ENCODE assay signal across 10 mouse cellular contexts in the genomic region with DNA sequence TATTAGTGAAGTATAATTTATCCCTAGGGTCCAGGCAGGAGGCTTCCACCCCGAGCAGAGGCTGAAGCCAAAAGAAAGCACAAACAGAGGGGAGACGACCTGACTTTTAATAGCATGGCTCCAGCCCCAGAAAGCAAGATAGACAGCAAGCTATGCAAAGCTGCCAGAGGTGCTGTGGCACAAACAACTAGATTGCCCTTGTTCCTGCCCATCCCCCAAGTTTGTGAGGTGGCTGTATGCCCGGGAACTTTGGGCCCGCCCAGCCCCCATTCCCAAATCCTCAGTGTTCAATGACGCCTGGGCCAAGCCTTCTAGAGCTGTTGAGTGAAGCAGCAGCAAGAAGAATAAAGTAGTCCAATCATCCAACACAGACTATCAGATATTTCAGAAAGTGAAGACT. TPM values are rescaled to one million over a fixed set of nuclear protein-coding genes. Genes with fewer than 3 reads are reported as not detected.
DNase-seq lines count a peak whose midpoint lies in the region; ATAC-seq and TF ChIP-seq lines count a peak whose summit lies in the region.
"Had no signal": no experiment of that assay in that cellular context is flagged by ENCODE, and none has a peak within 500 bp of the region (broad histone marks: within the 10 kb centered on the region; RNA-seq: fewer than 3 reads in every experiment).

No protein-coding gene starts in this region.

- peaks cover 21% of the 10 kb centered on the region for H3K36me3 ChIP-seq in intestine, embryonic 16.5 days (ENCODE audit: control insufficient read depth, insufficient read depth, low read length)

- TF ChIP-seq POLR2A in cerebellum, adult 2 months (IDR thresholded peaks at IDR 0.05; ENCODE audit: borderline replicate concordance, insufficient read depth, low read length): no peak

- intact Hi-C loops in left cerebral cortex, postnatal 4 days (cut with DNase I): no loop called here

- peak overlapping the region; percentile 17 for H3K4me3 ChIP-seq in cerebellum, adult 2 months (replicated peaks; ENCODE audit: insufficient read depth, low read depth, low read length)
- H3K4me3 ChIP-seq in intestine, embryonic 16.5 days (ENCODE audit: low read length): no peak overlapping the region
- H3K4me3 ChIP-seq: hindbrain, embryonic 15.5 days had no signal

- H3K4me1 ChIP-seq in cerebellum, adult 2 months (ENCODE audit: control insufficient read depth, insufficient read depth, low read length): peaks cover 27% of the 10 kb centered on the region
- H3K4me1 ChIP-seq in intestine, embryonic 16.5 days (ENCODE audit: control insufficient read depth, insufficient read depth, low read length): peaks cover 57% of the 10 kb centered on the region

- ATAC-seq in cerebellum, adult (ENCODE audit: insufficient number of reproducible peaks, low FRiP score, low TSS enrichment): no peak
- ATAC-seq in intestine, embryonic 16.5 days: no peak

- DNase-seq in cerebellum, adult 2 months: peak; percentile 52 to 55
- DNase-seq in adipocyte (ENCODE audit: low spot score): peak; percentile 28
- DNase-seq in left cerebral cortex, postnatal 4 days: peak; percentile 22
- DNase-seq in ovary, postnatal 36 days (ENCODE audit: low spot score): no peak
- DNase-seq in testis, postnatal 10 days (ENCODE audit: low spot score): no peak
- DNase-seq in urinary bladder, adult 2 months (ENCODE audit: low spot score): no peak

- no peaks in the 10 kb centered on the region for H3K27me3 ChIP-seq in cerebellum, adult 2 months (ENCODE audit: control insufficient read depth, insufficient read depth, low read length)
- H3K27me3 ChIP-seq in intestine, embryonic 16.5 days (replicated peaks; ENCODE audit: control insufficient read depth, insufficient read depth, low read length): peaks cover 11% of the 10 kb centered on the region; the same call in 1 of the 2 replicates

- TF ChIP-seq CTCF in cerebellum, adult 2 months (IDR thresholded peaks at IDR 0.05; ENCODE audit: borderline replicate concordance, insufficient read depth, low read depth, low read length): no peak

- H3K9me3 ChIP-seq in intestine, embryonic 16.5 days (ENCODE audit: control insufficient read depth, low read length): no peaks in the 10 kb centered on the region
- H3K9me3 ChIP-seq: hindbrain, embryonic 15.5 days had no signal

- H3K27ac ChIP-seq in cerebellum, adult 2 months (ENCODE audit: insufficient read depth, low read length): no peak overlapping the region
- H3K27ac ChIP-seq in intestine, embryonic 16.5 days (ENCODE audit: low read length): peak overlapping the region; percentile 89
- H3K27ac ChIP-seq: hindbrain, embryonic 15.5 days had no signal

- H3K4me2 ChIP-seq in intestine, embryonic 16.5 days (ENCODE audit: low read depth, low read length): 0 out of 2 replicates have a peak overlapping the region, but pooled peaks have one; percentile 16
- H3K4me2 ChIP-seq: hindbrain, embryonic 15.5 days had no signal

- no peak overlapping the region for H3K9ac ChIP-seq in intestine, embryonic 16.5 days (ENCODE audit: low read depth, low read length)
- H3K9ac ChIP-seq: hindbrain, embryonic 15.5 days had no signal

- WGBS in cerebellum, adult 2 months: 27% methylated on average over 5 of the region's 5 CpGs
- 55% methylated on average over 5 of the region's 5 CpGs for WGBS in intestine, embryonic 16.5 days

RNA-seq across cellular contexts. Expression of gene Stk16, which starts 4.2 kb away (rescaled TPM):
- 161 and 167 TPM in 2 replicates for polyA plus RNA-seq in cerebellum, adult 2 months (2012; rRNA removed)
- polyA plus RNA-seq in intestine, embryonic 16.5 days (2015; fragmentation: Nextera tagmentation; extraction: Ambion mirVana): 108 and 120 TPM in 2 replicates
- 100 to 1,000 TPM; 101 to 119 TPM for total RNA-seq in left cerebral cortex, postnatal 4 days (2021)
- polyA plus RNA-seq in urinary bladder, adult 2 months (2012; rRNA removed): 149 and 188 TPM in 2 replicates

RNA-seq across cellular contexts. Expression of gene Glb1l, which starts 4.3 kb away (rescaled TPM):
- 10.8 TPM in 2 replicates for polyA plus RNA-seq in cerebellum, adult 2 months (2012; rRNA removed)
- polyA plus RNA-seq in intestine, embryonic 16.5 days (2015; fragmentation: Nextera tagmentation; extraction: Ambion mirVana): 9.2 and 10.1 TPM in 2 replicates
- 10 to 100 TPM; 24.3 to 25.3 TPM for total RNA-seq in left cerebral cortex, postnatal 4 days (2021)
- polyA plus RNA-seq in urinary bladder, adult 2 months (2012; rRNA removed): 28.9 and 33.6 TPM in 2 replicates

RNA-seq across cellular contexts. Expression of gene Tuba4a, which starts 4.8 kb away (rescaled TPM):
- polyA plus RNA-seq in cerebellum, adult 2 months (2012; rRNA removed): 385 and 391 TPM in 2 replicates
- 137 and 151 TPM in 2 replicates for polyA plus RNA-seq in intestine, embryonic 16.5 days (2015; fragmentation: Nextera tagmentation; extraction: Ambion mirVana)
- 100 to 1,000 TPM; 101 to 111 TPM for total RNA-seq in left cerebral cortex, postnatal 4 days (2021)
- polyA plus RNA-seq in urinary bladder, adult 2 months (2012; rRNA removed): 29.2 and 60.9 TPM in 2 replicates

RNA-seq across cellular contexts. Expression of gene A630095N17Rik, which starts 17.0 kb away (rescaled TPM):
- polyA plus RNA-seq in cerebellum, adult 2 months (2012; rRNA removed): not detected in 2 replicates
- polyA plus RNA-seq in intestine, embryonic 16.5 days (2015; fragmentation: Nextera tagmentation; extraction: Ambion mirVana): not detected in 2 replicates
- total RNA-seq in left cerebral cortex, postnatal 4 days (2021): not detected
- polyA plus RNA-seq in urinary bladder, adult 2 months (2012; rRNA removed): not detected in 2 replicates
- polyA plus RNA-seq: C2C12; hindbrain, embryonic 15.5 days had no signal

RNA-seq across cellular contexts. Expression of gene Dnajb2, which starts 21.3 kb away (rescaled TPM):
- 139 and 153 TPM in 2 replicates for polyA plus RNA-seq in cerebellum, adult 2 months (2012; rRNA removed)
- 20.9 and 24.3 TPM in 2 replicates for polyA plus RNA-seq in intestine, embryonic 16.5 days (2015; fragmentation: Nextera tagmentation; extraction: Ambion mirVana)
- total RNA-seq in left cerebral cortex, postnatal 4 days (2021): 10 to 100 TPM; 54.7 to 61.3 TPM
- 34.6 and 37.8 TPM in 2 replicates for polyA plus RNA-seq in urinary bladder, adult 2 months (2012; rRNA removed)

Comparison
In these comparisons a context has a peak if more than half of its experiments do, and no peak if none do; other contexts are left out.
1. DNase-seq: peak in cerebellum, adult 2 months (2 of 2), adipocyte (single experiment) and left cerebral cortex, postnatal 4 days (single experiment); none in ovary, postnatal 36 days (single experiment), testis, postnatal 10 days (single experiment) and urinary bladder, adult 2 months (single experiment).